Mouse (Mus musculus): ENCODE measurements around the gene Glmn.

Gene Glmn

GRCm38 (mm10) chr5:107597301-107598077 lies at the start of gene Glmn, which contains the start of gene Rpap2:
Gene Glmn (minus strand): TSS chr5:107597888.
Gene Rpap2 (plus strand): TSS chr5:107597373.
- DNase-seq, result peak; percentile 86

- no peak for DNase-seq
Measured at GRCm38 (mm10) chr5:107645935-107646334, 48.2 kb upstream of the Glmn start.

GRCm38 (mm10) chr5:107644595-107644994 lies 46.9 kb upstream of the Glmn start:
- DNase-seq, result no peak

GRCm38 (mm10) chr5:107638366-107638765 lies 40.7 kb upstream of the Glmn start:
- no peak for DNase-seq

- no peak for DNase-seq
Measured at GRCm38 (mm10) chr5:107637106-107637505, 39.4 kb upstream of the Glmn start.

- DNase-seq, result no peak
Measured at GRCm38 (mm10) chr5:107633651-107634050, 36.0 kb upstream of the Glmn start.

- DNase-seq, result no peak
Measured at GRCm38 (mm10) chr5:107621327-107621726, 23.6 kb upstream of the Glmn start.

- DNase-seq, result no peak
Measured at GRCm38 (mm10) chr5:107617986-107618385, 20.3 kb upstream of the Glmn start.

GRCm38 (mm10) chr5:107611224-107611623 lies 13.5 kb upstream of the Glmn start:
- peak; percentile 76 for DNase-seq

GRCm38 (mm10) chr5:107598380-107598779 lies 692 bp upstream of the Glmn start:
- DNase-seq, result no peak

GRCm38 (mm10) chr5:107569148-107569547 lies 28.5 kb downstream of the Glmn start:
- no peak for DNase-seq

GRCm38 (mm10) chr5:107556969-107557368 lies 40.7 kb downstream of the Glmn start:
- no peak for DNase-seq

- no peak for DNase-seq
Measured at GRCm38 (mm10) chr5:107554336-107554735, 43.4 kb downstream of the Glmn start.

GRCm38 (mm10) chr5:107548444-107548843 lies 49.2 kb downstream of the Glmn start:
- DNase-seq, result no peak

GRCm38 (mm10) chr5:107547955-107548354 lies 49.7 kb downstream of the Glmn start:
- DNase-seq, result no peak

- peak; percentile 23 for DNase-seq
Measured at GRCm38 (mm10) chr5:107545927-107546326, 51.8 kb downstream of the Glmn start.

- no peak for DNase-seq
Measured at GRCm38 (mm10) chr5:107541696-107542095, 56.0 kb downstream of the Glmn start.

GRCm38 (mm10) chr5:107534581-107534980 lies 63.1 kb downstream of the Glmn start, which contains the start of gene 1700028K03Rik:
Gene 1700028K03Rik (plus strand): TSS chr5:107534709.
- DNase-seq, result no peak

- no peak for DNase-seq
Measured at GRCm38 (mm10) chr5:107533590-107533989, 64.1 kb downstream of the Glmn start.

- DNase-seq, result no peak
Measured at GRCm38 (mm10) chr5:107528856-107529255, 68.8 kb downstream of the Glmn start.

GRCm38 (mm10) chr5:107524281-107524680 lies 73.4 kb downstream of the Glmn start:
- DNase-seq, result no peak

GRCm38 (mm10) chr5:107521897-107522296 lies 75.8 kb downstream of the Glmn start:
- DNase-seq, result peak; percentile 20

- no peak for DNase-seq
Measured at GRCm38 (mm10) chr5:107521386-107521785, 76.3 kb downstream of the Glmn start.

- DNase-seq, result no peak
Measured at GRCm38 (mm10) chr5:107518602-107519001, 79.1 kb downstream of the Glmn start.

- no peak for DNase-seq
Measured at GRCm38 (mm10) chr5:107516087-107516486, 81.6 kb downstream of the Glmn start.
